In genomic region chr6:29170952-29171388, GRCm38 (mm10) we compare ENCODE assay signal across 8 mouse cellular contexts. TPM values are rescaled to one million over a fixed set of nuclear protein-coding genes. Genes with fewer than 3 reads are reported as not detected.
DNase-seq lines count a peak whose midpoint lies in the region; ATAC-seq and TF ChIP-seq lines count a peak whose summit lies in the region.

No protein-coding gene starts in this region.

- TF ChIP-seq CTCF in liver, embryonic 14.5 days (IDR thresholded peaks at IDR 0.05; ENCODE audit: low read depth) = peak; percentile 82

- H3K4me2 ChIP-seq in forebrain, embryonic 11.5 days (ENCODE audit: low read depth, low read length, severe bottlenecking) = peak overlapping the region; percentile 99
- H3K4me2 ChIP-seq in heart, embryonic 16.5 days (ENCODE audit: low read depth, low read length) = peak overlapping the region; percentile 98
- peak overlapping the region; percentile 67 for H3K4me2 ChIP-seq in liver, embryonic 14.5 days (ENCODE audit: low read depth)
- H3K4me2 ChIP-seq in neural tube, embryonic 11.5 days (ENCODE audit: low read depth) = peak overlapping the region; percentile 91
- peak overlapping the region; percentile 99 for H3K4me2 ChIP-seq in stomach, embryonic 16.5 days (ENCODE audit: low read depth, low read length)

- no peak overlapping the region for H3K27ac ChIP-seq in forebrain, embryonic 11.5 days (ENCODE audit: low read depth, low read length)
- H3K27ac ChIP-seq in heart, embryonic 16.5 days (ENCODE audit: low read length) = no peak overlapping the region
- no peak overlapping the region for H3K27ac ChIP-seq in liver, embryonic 14.5 days
- no peak overlapping the region for H3K27ac ChIP-seq in neural tube, embryonic 11.5 days (ENCODE audit: low read depth, low read length)
- H3K27ac ChIP-seq in stomach, embryonic 16.5 days (ENCODE audit: low read length) = no peak overlapping the region

- H3K27me3 ChIP-seq in forebrain, embryonic 11.5 days (ENCODE audit: control insufficient read depth, insufficient read depth, low read length) = peaks cover 47% of the 10 kb centered on the region
- peaks cover 64% of the 10 kb centered on the region for H3K27me3 ChIP-seq in heart, embryonic 16.5 days (ENCODE audit: control insufficient read depth, insufficient read depth, low read length)
- H3K27me3 ChIP-seq in liver, embryonic 14.5 days (ENCODE audit: control insufficient read depth, insufficient read depth, low read length) = peaks cover 80% of the 10 kb centered on the region
- peaks cover 43% of the 10 kb centered on the region for H3K27me3 ChIP-seq in neural tube, embryonic 11.5 days (ENCODE audit: control insufficient read depth, insufficient read depth, low read length)
- peaks cover 47% of the 10 kb centered on the region for H3K27me3 ChIP-seq in stomach, embryonic 16.5 days (ENCODE audit: control insufficient read depth, insufficient read depth, low read length)

- peak; percentile 58 for DNase-seq in c-Kit-positive CD71-negative TER-119-negative erythroid progenitor cells, embryonic 14.5 days (ENCODE audit: low read depth)
- peak; percentile 95 for DNase-seq in forebrain, embryonic 11.5 days (ENCODE audit: low spot score)
- peak; percentile 85 for DNase-seq in kidney, postnatal 14 days
- peak in 2 of 3 experiments; percentile 17 to 20 for DNase-seq in liver, embryonic 14.5 days (ENCODE audit: low read depth in 3 of 3, low spot score in 3 of 3)
- DNase-seq in neural tube, embryonic 11.5 days (ENCODE audit: low spot score) = peak; percentile 90

- H3K9ac ChIP-seq in forebrain, embryonic 11.5 days (ENCODE audit: low read length) = peak overlapping the region; percentile 64
- peak overlapping the region; percentile 59 for H3K9ac ChIP-seq in heart, embryonic 16.5 days (ENCODE audit: low read length)
- no peak overlapping the region for H3K9ac ChIP-seq in liver, embryonic 14.5 days (replicated peaks)
- H3K9ac ChIP-seq in neural tube, embryonic 11.5 days (ENCODE audit: low read length) = peak overlapping the region; percentile 57
- peak overlapping the region; percentile 71 for H3K9ac ChIP-seq in stomach, embryonic 16.5 days (ENCODE audit: low read length)

- H3K36me3 ChIP-seq in forebrain, embryonic 11.5 days (ENCODE audit: control insufficient read depth, insufficient read depth, low read length) = no peaks in the 10 kb centered on the region
- no peaks in the 10 kb centered on the region for H3K36me3 ChIP-seq in heart, embryonic 16.5 days (ENCODE audit: control insufficient read depth, insufficient read depth)
- H3K36me3 ChIP-seq in liver, embryonic 14.5 days (replicated peaks; ENCODE audit: control insufficient read depth, insufficient read depth, low read depth) = no peaks in the 10 kb centered on the region
- H3K36me3 ChIP-seq in neural tube, embryonic 11.5 days (ENCODE audit: control insufficient read depth, insufficient read depth, low read length) = no peaks in the 10 kb centered on the region
- no peaks in the 10 kb centered on the region for H3K36me3 ChIP-seq in stomach, embryonic 16.5 days (ENCODE audit: control insufficient read depth, insufficient read depth, low read length)

- no peak for TF ChIP-seq EP300 in liver, embryonic 14.5 days (IDR thresholded peaks at IDR 0.05; ENCODE audit: low read depth)

- peak overlapping the region; percentile 43 for H3K4me3 ChIP-seq in forebrain, embryonic 11.5 days (ENCODE audit: low read depth, low read length)
- H3K4me3 ChIP-seq in heart, embryonic 16.5 days (ENCODE audit: low read length) = peak overlapping the region; percentile 60
- H3K4me3 ChIP-seq in liver, embryonic 14.5 days (ENCODE audit: insufficient read depth in 1 of 2, low read depth in 2 of 2, low read length in 2 of 2) = peak overlapping the region; percentile 16 to 40; a peak in 3 of 4 replicates
- peak overlapping the region; percentile 44 for H3K4me3 ChIP-seq in neural tube, embryonic 11.5 days (ENCODE audit: low read depth, low read length)
- peak overlapping the region; percentile 56 for H3K4me3 ChIP-seq in stomach, embryonic 16.5 days (replicated peaks; ENCODE audit: low read length)

- under 1% methylated on average over 40 of the region's 40 CpGs for WGBS in forebrain, embryonic 11.5 days
- under 1% methylated on average over 40 of the region's 40 CpGs for WGBS in heart, embryonic 16.5 days
- under 1% methylated on average over 40 of the region's 40 CpGs for WGBS in liver, embryonic 14.5 days (ENCODE audit: insufficient replicate concordance)
- WGBS in neural tube, embryonic 11.5 days = under 1% methylated on average over 40 of the region's 40 CpGs
- under 1% methylated on average over 39 of the region's 40 CpGs for WGBS in stomach, embryonic 16.5 days

- ATAC-seq in CD4-positive, CD25-positive, alpha-beta regulatory T cell, adult 4 months = peak; percentile 48
- ATAC-seq in forebrain, embryonic 11.5 days (replicated peaks; ENCODE audit: low FRiP score) = peak; percentile 89
- peak; percentile 67 for ATAC-seq in heart, embryonic 16.5 days (replicated peaks; ENCODE audit: extremely low read depth, insufficient read depth, low FRiP score)
- ATAC-seq in liver, embryonic 14.5 days (ENCODE audit: insufficient read depth) = no peak
- peak; percentile 74 for ATAC-seq in neural tube, embryonic 11.5 days (ENCODE audit: insufficient read depth, low FRiP score, low TSS enrichment)
- ATAC-seq in stomach, embryonic 16.5 days (ENCODE audit: insufficient read depth, low FRiP score) = peak; percentile 75

- H3K9me3 ChIP-seq in forebrain, embryonic 11.5 days (ENCODE audit: control insufficient read depth, low read length) = no peaks in the 10 kb centered on the region
- H3K9me3 ChIP-seq in heart, embryonic 16.5 days (replicated peaks; ENCODE audit: control insufficient read depth, low read length) = no peaks in the 10 kb centered on the region
- no peaks in the 10 kb centered on the region for H3K9me3 ChIP-seq in liver, embryonic 14.5 days (ENCODE audit: control insufficient read depth, low read length)
- H3K9me3 ChIP-seq in neural tube, embryonic 11.5 days (ENCODE audit: control insufficient read depth, low read length) = no peaks in the 10 kb centered on the region
- no peaks in the 10 kb centered on the region for H3K9me3 ChIP-seq in stomach, embryonic 16.5 days (replicated peaks; ENCODE audit: control insufficient read depth, low read length)

- H3K4me1 ChIP-seq in forebrain, embryonic 11.5 days (replicated peaks; ENCODE audit: control insufficient read depth, insufficient read depth, low read length) = peaks cover 4% of the 10 kb centered on the region
- H3K4me1 ChIP-seq in heart, embryonic 16.5 days (ENCODE audit: control insufficient read depth, insufficient read depth, low read length) = peaks cover 13% of the 10 kb centered on the region
- H3K4me1 ChIP-seq in liver, embryonic 14.5 days (replicated peaks; ENCODE audit: control insufficient read depth in 2 of 2, insufficient read depth in 2 of 2, low read length in 1 of 2) = no peaks in the 10 kb centered on the region
- peaks cover 8% of the 10 kb centered on the region; the same call in 1 of the 2 replicates for H3K4me1 ChIP-seq in neural tube, embryonic 11.5 days (ENCODE audit: control insufficient read depth, insufficient read depth, low read length)
- peaks cover 3% of the 10 kb centered on the region; the same call in 1 of the 2 replicates for H3K4me1 ChIP-seq in stomach, embryonic 16.5 days (ENCODE audit: control insufficient read depth, insufficient read depth, low read length)

RNA-seq across cellular contexts. Expression of gene Rbm28, which starts 6.2 kb away (rescaled TPM):
- 10 to 100 TPM; 60.2 to 62.8 TPM for polyA plus RNA-seq in CD4-positive, CD25-positive, alpha-beta regulatory T cell, adult 4 months (2017; shearing (Covaris generic))
- polyA plus RNA-seq in forebrain, embryonic 11.5 days (2014; fragmentation: Nextera tagmentation; extraction: Ambion mirVana) = 73.3 and 74.8 TPM in 2 replicates
- polyA plus RNA-seq in heart, embryonic 16.5 days (2015; fragmentation: Nextera tagmentation; extraction: Ambion mirVana) = 23.5 and 26.1 TPM in 2 replicates
- polyA plus RNA-seq in liver, embryonic 14.5 days (2012; rRNA removed) = 6.8 and 11.6 TPM in 2 replicates
- 9.9 and 13.8 TPM in 2 replicates for polyA plus RNA-seq in liver, embryonic 14.5 days (2014; fragmentation: Nextera tagmentation; extraction: Ambion mirVana)
- 70.7 and 71.3 TPM in 2 replicates for polyA plus RNA-seq in neural tube, embryonic 11.5 days (2014; fragmentation: Nextera tagmentation; extraction: Ambion mirVana)
- 28.3 and 29.4 TPM in 2 replicates for polyA plus RNA-seq in stomach, embryonic 16.5 days (2015; fragmentation: Nextera tagmentation; extraction: Ambion mirVana)

RNA-seq across cellular contexts. Expression of gene Prrt4, which starts 8.4 kb away (rescaled TPM):
- polyA plus RNA-seq in CD4-positive, CD25-positive, alpha-beta regulatory T cell, adult 4 months (2017; shearing (Covaris generic)) = under 1 TPM; 0.16 to 0.28 TPM
- polyA plus RNA-seq in forebrain, embryonic 11.5 days (2014; fragmentation: Nextera tagmentation; extraction: Ambion mirVana) = 0.67 and 0.95 TPM in 2 replicates
- polyA plus RNA-seq in heart, embryonic 16.5 days (2015; fragmentation: Nextera tagmentation; extraction: Ambion mirVana) = 1.1 and 1.2 TPM in 2 replicates
- 0.01 and 0.02 TPM in 2 replicates for polyA plus RNA-seq in liver, embryonic 14.5 days (2012; rRNA removed)
- polyA plus RNA-seq in liver, embryonic 14.5 days (2014; fragmentation: Nextera tagmentation; extraction: Ambion mirVana) = not detected in 2 replicates
- polyA plus RNA-seq in neural tube, embryonic 11.5 days (2014; fragmentation: Nextera tagmentation; extraction: Ambion mirVana) = 1.2 and 1.4 TPM in 2 replicates
- 0.30 and 0.31 TPM in 2 replicates for polyA plus RNA-seq in stomach, embryonic 16.5 days (2015; fragmentation: Nextera tagmentation; extraction: Ambion mirVana)

RNA-seq across cellular contexts. Expression of gene Impdh1, which starts 45.2 kb away (rescaled TPM):
- 10 to 100 TPM; 18.5 to 22.7 TPM for polyA plus RNA-seq in CD4-positive, CD25-positive, alpha-beta regulatory T cell, adult 4 months (2017; shearing (Covaris generic))
- 38.3 and 40.0 TPM in 2 replicates for polyA plus RNA-seq in forebrain, embryonic 11.5 days (2014; fragmentation: Nextera tagmentation; extraction: Ambion mirVana)
- 42.7 and 48.4 TPM in 2 replicates for polyA plus RNA-seq in heart, embryonic 16.5 days (2015; fragmentation: Nextera tagmentation; extraction: Ambion mirVana)
- 5.2 and 5.3 TPM in 2 replicates for polyA plus RNA-seq in liver, embryonic 14.5 days (2012; rRNA removed)
- polyA plus RNA-seq in liver, embryonic 14.5 days (2014; fragmentation: Nextera tagmentation; extraction: Ambion mirVana) = 5.5 and 5.8 TPM in 2 replicates
- polyA plus RNA-seq in neural tube, embryonic 11.5 days (2014; fragmentation: Nextera tagmentation; extraction: Ambion mirVana) = 50.7 and 56.5 TPM in 2 replicates
- 43.4 and 43.7 TPM in 2 replicates for polyA plus RNA-seq in stomach, embryonic 16.5 days (2015; fragmentation: Nextera tagmentation; extraction: Ambion mirVana)

Comparison
In these comparisons a context has a peak if more than half of its experiments do, and no peak if none do; other contexts are left out.
1. DNase-seq: peak in every context shown above with its lines; median percentile 95 in forebrain, embryonic 11.5 days; 90 in neural tube, embryonic 11.5 days; 85 in kidney, postnatal 14 days; 58 in c-Kit-positive CD71-negative TER-119-negative erythroid progenitor cells, embryonic 14.5 days; 18 in liver, embryonic 14.5 days.